Mouse (Mus musculus): ENCODE data around the gene Abhd17b. TPM values are rescaled to one million over a fixed set of nuclear protein-coding genes. Genes with fewer than 3 reads are reported as not detected.
"Not testable (repeated sequence)": the region's sequence is repeated elsewhere in the genome, so short reads cannot be mapped to it uniquely, and the experiment has no call there.

Gene Abhd17b
- total RNA-seq (2021) = 10 to 100 TPM; 54.8 to 62.1 TPM

DNA sequence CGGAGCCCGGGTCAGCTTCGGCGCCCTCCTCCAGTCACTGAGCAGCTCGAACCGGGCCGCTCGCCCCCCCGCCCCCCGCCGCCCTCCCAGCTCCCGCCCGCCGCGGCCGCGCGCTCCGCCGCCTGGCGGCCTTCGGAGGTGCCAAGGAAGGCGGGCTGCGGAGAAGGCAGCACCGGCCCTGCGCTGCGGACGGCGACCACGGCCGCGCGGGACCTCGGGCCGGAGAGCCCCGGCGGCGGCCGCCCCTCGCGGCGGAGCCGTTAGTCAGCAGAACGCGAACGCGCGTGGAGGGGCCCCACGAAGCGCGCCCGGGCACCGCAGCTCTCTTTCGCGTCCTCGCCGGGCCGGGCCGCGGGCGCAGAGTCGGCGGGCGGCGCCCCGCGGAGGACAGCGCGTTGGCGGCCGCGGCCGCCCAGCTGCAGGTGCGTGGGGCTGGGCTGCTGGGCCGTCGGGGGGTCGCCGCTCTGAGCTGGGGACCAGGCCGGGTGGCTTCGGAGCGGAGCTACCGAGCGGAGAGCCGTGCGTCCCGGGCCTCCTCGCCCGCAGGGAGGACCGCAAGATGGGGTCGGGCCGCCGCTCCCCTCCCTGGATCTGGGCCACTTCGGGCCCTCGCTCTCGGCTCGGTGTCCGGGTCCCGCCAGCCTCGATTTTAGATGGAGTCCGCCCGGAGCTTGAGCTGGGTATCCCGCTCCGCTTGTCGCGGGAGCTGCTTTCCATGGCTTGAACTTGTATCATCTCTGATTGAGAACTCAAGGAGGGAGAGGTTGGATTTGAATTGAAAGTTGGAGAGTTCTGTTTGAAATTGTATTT is at the start of gene Abhd17b:
Gene Abhd17b, plus strand, starts transcription at position 14 of the 810 bp plus-strand sequence.
- intact Hi-C loops (cut with DNase I) = loop anchor here (5.0 to 10.0 kb wide), 3 partner anchors 74 to 651 kb away; no protein-coding TSS in a partner anchor

DNA sequence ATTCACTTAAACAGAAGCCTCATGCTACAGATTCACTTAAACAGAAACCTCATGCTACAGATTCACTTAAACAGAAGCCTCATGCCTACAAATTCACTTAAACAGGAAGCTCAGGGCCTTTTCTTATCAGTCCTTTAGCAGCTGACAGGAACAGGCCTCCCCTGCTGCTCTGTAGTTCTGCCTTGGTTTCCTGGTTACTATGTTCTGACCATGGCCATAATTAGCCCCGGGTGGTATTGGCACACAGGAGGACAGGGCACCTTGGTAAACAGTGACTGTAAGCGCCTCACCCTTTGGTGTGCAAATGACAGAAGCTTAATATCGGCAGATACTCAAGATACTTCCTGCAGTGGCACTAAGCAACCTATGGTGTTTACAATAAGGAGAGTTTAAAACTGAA is 49.1 kb upstream of the Abhd17b start:
- no peak for DNase-seq (ENCODE audit: extremely low spot score in 1 of 2, low spot score in 2 of 2)
- intact Hi-C loops (cut with DNase I) = no loop called here

More for the DNA sequence above, at the start of gene Abhd17b:
- peak; percentile 20 to 73 for DNase-seq (ENCODE audit: extremely low spot score in 1 of 2, low spot score in 2 of 2)

DNA sequence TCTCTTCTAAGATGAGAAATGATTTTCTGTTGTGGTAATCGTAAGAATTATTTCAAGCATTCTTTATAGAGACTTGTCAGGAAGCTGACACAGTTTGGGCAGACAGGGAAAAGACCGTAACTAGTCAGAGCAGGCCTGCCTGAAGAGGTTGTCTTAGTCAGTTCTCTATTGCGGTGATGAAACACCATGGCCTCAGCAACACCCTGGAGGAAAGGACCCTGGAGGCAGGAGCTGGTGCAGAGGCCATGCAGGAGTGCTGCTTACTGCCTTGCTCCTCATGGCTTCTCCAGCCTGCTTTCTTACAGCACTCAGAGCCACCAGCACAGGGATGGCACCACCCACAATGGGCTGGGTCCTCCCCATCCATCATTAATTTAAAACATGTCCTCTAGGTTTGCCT is 47.7 kb upstream of the Abhd17b start:
- no peak for DNase-seq (ENCODE audit: extremely low spot score in 1 of 2, low spot score in 2 of 2)
- intact Hi-C loops (cut with DNase I) = no loop called here

- intact Hi-C loops (cut with DNase I) = no loop called here
- DNase-seq (ENCODE audit: extremely low spot score in 1 of 2, low spot score in 2 of 2) = no peak
These were observed 42.7 kb upstream of the Abhd17b start for GRCm38 (mm10) chr19:21610240-21610639.

GRCm38 (mm10) chr19:21611297-21611696 is 41.7 kb upstream of the Abhd17b start:
- no peak for DNase-seq (ENCODE audit: extremely low spot score in 1 of 2, low spot score in 2 of 2)
- intact Hi-C loops (cut with DNase I) = no loop called here

- intact Hi-C loops (cut with DNase I) = no loop called here
- DNase-seq (ENCODE audit: extremely low spot score in 1 of 2, low spot score in 2 of 2) = no peak
These were observed 41.0 kb upstream of the Abhd17b start for GRCm38 (mm10) chr19:21611725-21612575.

DNA sequence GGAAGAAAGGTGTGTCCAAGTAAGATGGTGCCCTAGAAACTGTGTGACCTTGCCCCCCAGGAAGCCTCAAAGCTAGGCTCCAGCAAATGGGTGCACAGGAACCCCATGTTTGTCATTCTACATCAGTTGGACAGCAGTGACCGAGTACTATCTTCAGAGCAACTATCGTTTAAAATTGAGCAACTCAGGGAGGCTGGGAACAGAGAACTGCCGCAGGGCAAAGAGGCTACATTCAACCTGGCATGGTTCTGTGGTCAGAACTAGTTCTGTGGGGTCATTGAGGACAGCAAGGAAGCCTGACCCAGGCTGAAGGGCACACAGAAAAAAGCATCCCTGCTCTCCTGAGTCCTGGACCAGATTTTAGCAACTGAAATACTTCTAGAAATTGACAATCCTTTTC is 37.2 kb upstream of the Abhd17b start:
- intact Hi-C loops (cut with DNase I) = no loop called here

DNA sequence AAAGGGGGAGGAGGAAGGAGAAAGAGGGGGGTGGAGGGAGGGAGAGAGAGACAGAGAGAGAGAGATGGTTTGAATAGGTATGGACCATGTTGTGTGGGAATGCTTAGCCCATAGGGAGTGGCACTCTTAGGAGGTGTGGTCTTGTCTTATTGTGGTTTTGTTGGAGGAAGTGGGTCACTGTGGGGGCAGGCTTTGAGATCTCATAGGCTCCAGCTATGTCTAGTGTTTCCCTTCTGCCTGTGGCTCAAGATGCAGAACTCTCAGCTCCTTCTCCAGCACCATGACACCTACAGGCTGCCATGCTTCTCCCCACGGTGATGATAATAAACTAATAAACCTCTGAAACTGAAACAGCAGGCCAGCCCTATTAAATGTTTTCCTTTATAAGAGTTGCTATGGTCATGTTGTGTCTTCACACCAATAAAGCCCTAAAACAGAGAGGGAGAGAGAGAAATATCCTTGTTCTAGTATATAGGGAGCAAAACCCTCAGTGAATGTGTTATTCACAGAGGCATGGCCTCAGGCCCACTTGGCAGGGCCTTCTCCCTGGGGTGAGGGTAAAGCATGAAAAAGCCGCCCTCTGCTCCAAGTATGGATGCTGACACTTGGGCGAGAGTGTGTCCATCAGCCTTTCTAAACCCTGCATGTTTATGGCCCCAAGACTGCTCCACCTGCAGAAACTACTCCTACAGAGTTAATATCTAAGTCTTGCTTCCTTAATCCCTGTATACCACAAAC is 29.4 kb upstream of the Abhd17b start:
- intact Hi-C loops (cut with DNase I) = no loop called here
- DNase-seq (ENCODE audit: extremely low spot score in 1 of 2, low spot score in 2 of 2) = no peak

More for the DNA sequence above, 37.2 kb upstream of the Abhd17b start:
- no peak for DNase-seq (ENCODE audit: extremely low spot score in 1 of 2, low spot score in 2 of 2)

DNA sequence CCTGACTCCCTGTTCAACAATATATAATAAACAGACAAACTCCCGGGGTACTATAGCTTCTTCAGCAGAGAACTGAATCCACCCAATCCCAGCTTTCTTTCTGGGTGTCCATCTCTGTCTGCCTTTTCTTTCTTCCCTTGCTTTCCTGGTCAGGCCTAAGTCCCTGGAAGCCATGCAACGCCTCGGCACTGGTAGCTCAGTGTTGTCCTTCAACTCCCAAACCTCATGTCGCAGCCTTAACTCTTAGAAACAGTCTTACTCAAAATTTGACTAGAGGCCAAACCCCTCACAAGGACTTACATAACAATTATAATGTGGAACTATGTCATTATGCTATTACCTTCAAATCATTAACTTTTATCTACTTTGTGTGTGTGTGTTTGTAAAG is 28.8 kb upstream of the Abhd17b start:
- no peak for DNase-seq (ENCODE audit: extremely low spot score in 1 of 2, low spot score in 2 of 2)
- intact Hi-C loops (cut with DNase I) = no loop called here

- intact Hi-C loops (cut with DNase I) = no loop called here
- DNase-seq (ENCODE audit: extremely low spot score in 1 of 2, low spot score in 2 of 2) = no peak
These were observed 26.6 kb upstream of the Abhd17b start for GRCm38 (mm10) chr19:21626271-21626988.

DNA sequence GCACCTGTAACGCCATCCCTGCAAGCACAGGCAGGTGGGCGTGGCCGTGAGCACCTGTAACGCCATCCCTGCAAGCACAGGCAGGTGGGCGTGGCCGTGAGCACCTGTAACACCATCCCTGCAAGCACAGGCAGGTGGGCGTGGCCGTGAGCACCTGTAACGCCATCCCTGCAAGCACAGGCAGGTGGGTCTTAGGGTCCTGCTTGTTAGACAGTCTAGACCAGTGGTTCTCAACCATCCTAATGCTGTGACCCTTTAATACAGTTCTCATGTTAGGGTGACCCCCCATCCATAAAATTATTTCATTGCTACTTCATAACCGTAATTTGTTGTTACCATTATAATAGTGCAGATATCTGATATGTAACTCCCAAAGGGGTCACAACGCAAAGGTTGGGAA is 24.5 kb upstream of the Abhd17b start:
- DNase-seq (ENCODE audit: extremely low spot score in 1 of 2, low spot score in 2 of 2); intact Hi-C loops (cut with DNase I): not testable (repeated sequence)

GRCm38 (mm10) chr19:21629030-21629429 is 24.0 kb upstream of the Abhd17b start:
- intact Hi-C loops (cut with DNase I) = no loop called here
- DNase-seq (ENCODE audit: extremely low spot score in 1 of 2, low spot score in 2 of 2) = no peak

GRCm38 (mm10) chr19:21629501-21629900 is 23.5 kb upstream of the Abhd17b start:
- intact Hi-C loops (cut with DNase I) = no loop called here
- no peak for DNase-seq (ENCODE audit: extremely low spot score in 1 of 2, low spot score in 2 of 2)

DNA sequence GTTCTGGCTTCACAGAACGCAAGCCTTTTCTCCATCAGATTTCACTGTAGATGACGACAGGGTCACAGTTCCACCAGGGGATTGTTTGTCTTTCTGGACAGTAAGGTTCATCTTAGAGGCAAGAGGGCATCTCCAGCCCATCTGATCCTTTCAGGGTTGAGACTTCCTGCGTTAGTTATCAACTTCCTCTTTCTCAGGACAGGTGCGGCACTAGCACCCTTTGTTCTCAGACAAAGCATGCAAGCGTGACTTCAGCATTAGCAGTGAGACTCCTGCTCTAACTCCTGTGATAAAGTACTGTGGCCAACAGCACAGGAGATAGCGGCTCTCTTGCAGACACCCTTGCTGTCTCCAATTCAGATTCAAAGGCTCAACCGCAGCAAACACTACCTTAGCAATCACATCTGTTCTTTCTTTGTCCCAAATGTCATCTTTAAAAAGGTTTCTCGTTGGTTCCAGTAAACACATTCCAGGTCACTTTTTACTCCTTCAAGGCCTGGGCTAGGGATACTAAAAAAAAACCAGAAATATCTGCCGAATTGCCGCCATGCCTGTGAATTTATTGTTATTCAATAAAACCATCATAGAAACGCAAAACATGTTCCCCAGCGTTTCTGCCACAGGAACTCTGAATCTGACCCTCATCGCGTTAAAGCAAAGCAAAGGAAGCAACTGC is 22.2 kb upstream of the Abhd17b start:
- intact Hi-C loops (cut with DNase I) = no loop called here
- DNase-seq (ENCODE audit: extremely low spot score in 1 of 2, low spot score in 2 of 2) = no peak

DNA sequence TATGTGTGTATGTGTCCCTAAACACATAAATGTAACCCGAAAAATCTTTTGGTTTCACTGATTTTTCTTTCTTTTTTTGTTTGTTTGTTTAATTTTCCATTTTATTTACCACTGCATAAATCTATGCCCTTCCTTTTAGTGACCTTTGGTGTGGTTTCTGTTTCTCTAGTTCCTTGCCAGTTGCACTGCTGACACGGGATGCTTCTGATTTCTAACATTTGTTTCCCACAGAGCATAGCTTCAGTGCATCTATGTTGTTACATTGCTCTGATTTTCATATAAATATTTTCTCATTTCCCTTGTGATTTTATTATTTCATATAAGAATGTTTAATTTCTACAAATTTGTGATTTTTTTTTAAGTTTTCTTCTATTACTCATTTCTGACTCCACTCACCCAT is 17.6 kb upstream of the Abhd17b start:
- intact Hi-C loops (cut with DNase I) = no loop called here
- DNase-seq (ENCODE audit: extremely low spot score in 1 of 2, low spot score in 2 of 2) = no peak

DNA sequence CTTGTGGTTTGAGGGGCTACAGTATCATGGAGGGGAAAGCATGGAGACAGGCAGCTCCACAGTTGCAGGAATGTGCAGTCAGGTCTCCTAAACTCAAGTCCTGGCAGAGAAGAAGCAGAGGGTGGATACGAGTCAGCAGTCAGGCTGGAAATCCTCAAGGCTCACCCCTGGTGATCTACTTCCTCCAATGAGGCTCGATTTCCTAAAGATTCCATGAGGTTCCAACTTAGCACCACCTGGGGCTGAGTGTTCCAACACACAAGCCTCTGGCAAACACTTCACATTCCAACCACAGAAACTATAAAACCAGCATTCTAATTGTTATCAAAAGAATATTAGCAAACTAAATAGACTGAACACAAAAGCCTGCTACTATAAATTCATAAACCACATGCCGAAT is 16.1 kb upstream of the Abhd17b start:
- no peak for DNase-seq (ENCODE audit: extremely low spot score in 1 of 2, low spot score in 2 of 2)
- intact Hi-C loops (cut with DNase I) = no loop called here

DNA sequence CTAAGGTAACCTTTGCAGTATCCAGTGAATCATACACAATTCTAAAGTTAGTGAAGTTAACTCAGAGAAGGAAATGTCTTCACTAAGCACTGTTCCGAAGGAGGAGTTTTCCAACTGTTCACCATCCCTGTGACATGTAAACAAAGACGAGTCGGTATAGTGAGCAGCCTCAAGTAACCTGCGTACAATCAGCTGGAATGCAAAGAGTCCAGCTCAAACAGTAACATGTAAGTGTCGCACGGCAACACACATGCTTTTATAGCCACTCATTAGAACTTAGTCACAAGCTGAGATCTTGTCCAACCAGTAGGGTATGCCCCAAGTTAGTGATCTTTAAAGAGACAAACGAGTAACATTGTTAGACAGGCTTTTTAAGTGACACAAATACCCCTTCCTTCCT is 15.3 kb upstream of the Abhd17b start:
- intact Hi-C loops (cut with DNase I) = no loop called here
- DNase-seq (ENCODE audit: extremely low spot score in 1 of 2, low spot score in 2 of 2) = no peak

DNA sequence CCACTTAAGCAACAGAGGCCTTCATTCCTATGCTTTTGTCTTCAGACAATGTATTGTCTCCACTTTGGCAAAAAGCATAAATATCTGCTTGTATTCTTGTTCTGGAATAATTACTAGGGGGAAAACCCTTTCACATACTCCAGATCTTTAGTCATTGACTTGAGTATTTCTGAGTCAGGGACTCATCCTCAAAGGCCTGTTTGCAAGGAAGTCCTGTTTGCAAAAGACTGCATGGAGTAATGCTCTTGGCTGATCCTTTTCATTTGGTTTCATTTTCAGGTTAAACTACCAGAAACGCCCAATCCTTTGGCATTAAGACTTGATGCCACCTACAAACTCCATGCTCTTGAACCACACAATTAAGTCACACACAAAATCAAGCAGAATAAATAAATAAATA is 9.1 kb upstream of the Abhd17b start:
- intact Hi-C loops (cut with DNase I) = no loop called here
- no peak for DNase-seq (ENCODE audit: extremely low spot score in 1 of 2, low spot score in 2 of 2)

All from left cerebral cortex, postnatal 10 days (tissue).